20 mouse cellular contexts compared by ENCODE assay signal in the genomic region with DNA sequence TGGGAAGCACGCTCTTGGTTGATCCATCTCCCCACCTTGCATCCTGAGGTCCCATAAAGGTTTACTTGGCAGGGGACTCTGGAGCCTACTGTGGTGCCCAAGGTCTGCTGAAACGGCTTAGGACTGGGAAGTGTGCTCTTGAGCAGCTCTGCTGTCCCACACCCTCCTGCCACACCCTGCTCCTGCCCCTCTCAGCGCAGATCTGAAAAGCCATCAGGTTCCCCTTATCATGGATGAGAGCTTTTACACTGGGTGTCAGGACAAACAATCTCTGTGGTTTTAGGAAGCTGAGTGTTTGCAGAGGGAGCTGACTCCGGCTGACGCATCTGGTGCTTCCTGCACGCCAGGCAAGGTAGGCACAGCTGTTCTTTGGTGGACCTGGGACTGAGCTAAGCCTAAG. TPM values are rescaled to one million over a fixed set of nuclear protein-coding genes. Genes with fewer than 3 reads are reported as not detected.
A peak's percentile ranks its signal among the peaks of the same experiment; 100 is the strongest.
DNase-seq lines count a peak whose midpoint lies in the region; ATAC-seq and TF ChIP-seq lines count a peak whose summit lies in the region.
"Had no signal": no experiment of that assay in that cellular context is flagged by ENCODE, and none has a peak within 500 bp of the region (broad histone marks: within the 10 kb centered on the region; RNA-seq: fewer than 3 reads in every experiment).

No protein-coding gene starts in this region.

- H3K79me2 ChIP-seq in MEL (ENCODE audit: control insufficient read depth, insufficient read depth, low read length, poor library complexity): peaks cover 3% of the 10 kb centered on the region

- no peak overlapping the region; the same call in 1 of the 2 replicates for H3K4me2 ChIP-seq in liver, embryonic 11.5 days
- H3K4me2 ChIP-seq in liver, postnatal 0 days (ENCODE audit: low read depth, low read length): no peak overlapping the region
- H3K4me2 ChIP-seq in hindbrain, embryonic 14.5 days (replicated peaks): no peak overlapping the region
- H3K4me2 ChIP-seq: forebrain, embryonic 13.5 days; hindbrain, embryonic 15.5 days; midbrain, embryonic 11.5 days; neural tube, embryonic 15.5 days had no signal

- peak; percentile 70 for ATAC-seq in liver, embryonic 11.5 days (replicated peaks; ENCODE audit: low FRiP score)
- ATAC-seq in liver, postnatal 0 days: peak; percentile 58
- no peak for ATAC-seq in hindbrain, embryonic 14.5 days (ENCODE audit: low FRiP score)
- ATAC-seq: forebrain, embryonic 13.5 days had no signal

- no peaks in the 10 kb centered on the region for H3K27me3 ChIP-seq in MEL (ENCODE audit: control insufficient read depth in 1 of 2, insufficient read depth in 2 of 2, low read length in 2 of 2)
- no peaks in the 10 kb centered on the region for H3K27me3 ChIP-seq in liver, embryonic 11.5 days (replicated peaks; ENCODE audit: control insufficient read depth, insufficient read depth, low read length)
- H3K27me3 ChIP-seq in liver, postnatal 0 days (ENCODE audit: insufficient read depth, low read length): no peaks in the 10 kb centered on the region
- no peaks in the 10 kb centered on the region for H3K27me3 ChIP-seq in hindbrain, embryonic 14.5 days (ENCODE audit: control insufficient read depth, insufficient read depth, low read length)
- H3K27me3 ChIP-seq: CH12.LX; forebrain, embryonic 13.5 days; hindbrain, embryonic 15.5 days; neural tube, embryonic 15.5 days had no signal

- TF ChIP-seq CTCF in MEL (IDR thresholded peaks at IDR 0.05 in 2 of 3, conservative IDR thresholded peaks at IDR 0.05 in 1 of 3; ENCODE audit: control insufficient read depth in 1 of 3, insufficient read depth in 1 of 3, low read depth in 2 of 3, low read length in 3 of 3, poor library complexity in 1 of 3, severe bottlenecking in 1 of 3): no peak
- no peak for TF ChIP-seq CTCF in liver, postnatal 0 days (IDR thresholded peaks at IDR 0.05; ENCODE audit: low read depth)

- peaks cover 71% of the 10 kb centered on the region for H3K36me3 ChIP-seq in ES-E14 (ENCODE audit: control insufficient read depth, insufficient read depth, low read length, poor library complexity, severe bottlenecking)
- peaks cover 12 to 14% of the 10 kb centered on the region in 2 experiments for H3K36me3 ChIP-seq in MEL (ENCODE audit: control insufficient read depth in 1 of 2, insufficient read depth in 2 of 2, low read length in 2 of 2)
- peaks cover 77% of the 10 kb centered on the region for H3K36me3 ChIP-seq in liver, embryonic 11.5 days (ENCODE audit: control insufficient read depth, insufficient read depth, low read length)
- peaks cover 87% of the 10 kb centered on the region for H3K36me3 ChIP-seq in liver, postnatal 0 days (replicated peaks; ENCODE audit: insufficient read depth, low read length)
- peaks cover 98% of the 10 kb centered on the region for H3K36me3 ChIP-seq in hindbrain, embryonic 14.5 days (replicated peaks; ENCODE audit: control insufficient read depth, insufficient read depth)

- TF ChIP-seq POLR2A in MEL (IDR thresholded peaks at IDR 0.05; ENCODE audit: control insufficient read depth in 1 of 2, insufficient read depth in 1 of 2, low read depth in 1 of 2, low read length in 2 of 2, poor library complexity in 1 of 2): no peak

- TF ChIP-seq RAD21 in MEL (IDR thresholded peaks at IDR 0.05; ENCODE audit: low read depth, low read length): no peak

- no peak overlapping the region for H3K4me3 ChIP-seq in ES-E14 (ENCODE audit: insufficient read depth in 1 of 2, low read depth in 1 of 2, low read length in 2 of 2, poor library complexity in 1 of 2, severe bottlenecking in 1 of 2)
- H3K4me3 ChIP-seq in MEL (ENCODE audit: control insufficient read depth in 1 of 2, insufficient read depth in 1 of 2, low read depth in 2 of 2, low read length in 2 of 2): no peak overlapping the region
- H3K4me3 ChIP-seq in liver, embryonic 11.5 days (ENCODE audit: low read depth, low read length): no peak overlapping the region
- no peak overlapping the region for H3K4me3 ChIP-seq in liver, postnatal 0 days (ENCODE audit: low read depth, low read length)
- no peak overlapping the region for H3K4me3 ChIP-seq in hindbrain, embryonic 14.5 days (replicated peaks; ENCODE audit: low read length)
- H3K4me3 ChIP-seq: forebrain, embryonic 13.5 days; gastrocnemius, adult 2 months; heart, embryonic 10.5 days; hindbrain, embryonic 15.5 days; neural tube, embryonic 15.5 days had no signal

- DNase-seq in ES-E14 (ENCODE audit: low read depth, low spot score) (no peak), MEL (ENCODE audit: low read depth, low spot score) (peak; percentile 52)
- DNase-seq in liver, embryonic 11.5 days (ENCODE audit: low spot score): no peak
- DNase-seq in liver, postnatal 0 days: no peak
- DNase-seq in ovary, postnatal 14 days (ENCODE audit: low spot score): no peak
- no peak for DNase-seq in embryo, embryonic 11 days
- DNase-seq in hindbrain, embryonic 14.5 days (ENCODE audit: low spot score): no peak
- DNase-seq: B cell, adult 2 months; cerebellum, adult 11-12 months; cerebellum, postnatal 10 days; gastrocnemius, adult 2 months; heart, postnatal 4 days; kidney, postnatal 4 days had no signal

- H3K9ac ChIP-seq in ES-E14 (ENCODE audit: insufficient read depth, low read depth, low read length, poor library complexity, severe bottlenecking) (0 out of 2 replicates have a peak overlapping the region, but pooled peaks have one; percentile 7), MEL (ENCODE audit: control insufficient read depth, low read depth, low read length, poor library complexity, severe bottlenecking) (no peak overlapping the region)
- H3K9ac ChIP-seq in liver, embryonic 11.5 days (ENCODE audit: low read depth, low read length): no peak overlapping the region
- no peak overlapping the region for H3K9ac ChIP-seq in liver, postnatal 0 days (replicated peaks)
- H3K9ac ChIP-seq in hindbrain, embryonic 14.5 days: no peak overlapping the region
- H3K9ac ChIP-seq: forebrain, embryonic 13.5 days; hindbrain, embryonic 15.5 days; neural tube, embryonic 15.5 days had no signal

- no peak overlapping the region for H3K27ac ChIP-seq in ES-E14 (ENCODE audit: insufficient read depth, low read depth, low read length, poor library complexity, severe bottlenecking)
- H3K27ac ChIP-seq in MEL (ENCODE audit: control insufficient read depth, low read depth, low read length): peak overlapping the region; percentile 33; the same call in 1 of the 2 replicates
- H3K27ac ChIP-seq in liver, embryonic 11.5 days (ENCODE audit: low read depth, low read length): no peak overlapping the region
- no peak overlapping the region for H3K27ac ChIP-seq in liver, postnatal 0 days (ENCODE audit: low read depth)
- no peak overlapping the region for H3K27ac ChIP-seq in hindbrain, embryonic 14.5 days
- H3K27ac ChIP-seq: forebrain, embryonic 13.5 days; gastrocnemius, adult 2 months; heart, embryonic 10.5 days; hindbrain, embryonic 15.5 days; macrophage; neural tube, embryonic 15.5 days had no signal

- no peak for TF ChIP-seq EP300 in MEL (IDR thresholded peaks at IDR 0.05; ENCODE audit: low read depth in 1 of 2, low read length in 2 of 2)
- no peak for TF ChIP-seq EP300 in liver, postnatal 0 days (IDR thresholded peaks at IDR 0.05; ENCODE audit: low read depth)

- H3K9me3 ChIP-seq in ES-E14 (ENCODE audit: control insufficient read depth, insufficient read depth, low read depth, low read length) (no peaks in the 10 kb centered on the region), MEL (replicated peaks; ENCODE audit: insufficient read depth, low read length) (no peaks in the 10 kb centered on the region)
- no peaks in the 10 kb centered on the region for H3K9me3 ChIP-seq in liver, embryonic 11.5 days (ENCODE audit: control insufficient read depth, low read length)
- H3K9me3 ChIP-seq in liver, postnatal 0 days (ENCODE audit: low read length): no peaks in the 10 kb centered on the region
- H3K9me3 ChIP-seq in hindbrain, embryonic 14.5 days (ENCODE audit: control insufficient read depth, low read length): no peaks in the 10 kb centered on the region
- H3K9me3 ChIP-seq: forebrain, embryonic 13.5 days; heart, embryonic 10.5 days; hindbrain, embryonic 15.5 days; neural tube, embryonic 15.5 days had no signal

- H3K4me1 ChIP-seq in ES-E14 (ENCODE audit: control insufficient read depth in 2 of 2, insufficient read depth in 2 of 2, low read length in 2 of 2, poor library complexity in 1 of 2) (no peaks in the 10 kb centered on the region), MEL (ENCODE audit: control insufficient read depth in 1 of 2, insufficient read depth in 2 of 2, low read length in 2 of 2) (peaks cover 2 to 13% of the 10 kb centered on the region in 2 experiments; a peak in 3 of 4 replicates)
- peaks cover 14% of the 10 kb centered on the region for H3K4me1 ChIP-seq in liver, embryonic 11.5 days (replicated peaks; ENCODE audit: control insufficient read depth, insufficient read depth, low read length)
- peaks cover 2% of the 10 kb centered on the region for H3K4me1 ChIP-seq in liver, postnatal 0 days (ENCODE audit: insufficient read depth)
- peaks cover 9% of the 10 kb centered on the region; the same call in 1 of the 2 replicates for H3K4me1 ChIP-seq in hindbrain, embryonic 14.5 days (replicated peaks; ENCODE audit: control insufficient read depth, insufficient read depth, low read length)

- in situ Hi-C loops in ES-E14 (cut with MboI; ENCODE audit: low sequenced_read_pairs in 2 of 2, unreplicated experiment in 2 of 2): no loop called here

- WGBS in liver, embryonic 11.5 days: 69% methylated on average over 6 of the region's 6 CpGs
- WGBS in liver, postnatal 0 days (ENCODE audit: insufficient replicate concordance): 67% methylated on average over 6 of the region's 6 CpGs
- 96% methylated on average over 6 of the region's 6 CpGs for WGBS in hindbrain, embryonic 14.5 days

RNA-seq across cellular contexts. Expression of gene Txlna, which starts 7.0 kb away (rescaled TPM):
- total RNA-seq in ES-E14 (2012; rRNA removed) (61.5 and 72.9 TPM in 2 replicates), MEL (2012; rRNA removed) (68.0 and 69.5 TPM in 2 replicates)
- polyA plus RNA-seq in MEL (2012; ENCODE audit: insufficient read depth in 1 of 2, insufficient read length in 2 of 2, low read depth in 1 of 2, low replicate concordance in 2 of 2, missing spikeins in 1 of 2): 10 to 100 TPM in 1 of 2 experiments, not detected in 1; 68.9 TPM
- polyA plus RNA-seq in liver, embryonic 11.5 days (2014; fragmentation: Nextera tagmentation; extraction: Ambion mirVana): 70.6 and 76.7 TPM in 2 replicates
- 12.5 and 14.0 TPM in 2 replicates for polyA plus RNA-seq in liver, postnatal 0 days (2015; fragmentation: Nextera tagmentation; extraction: Ambion mirVana)
- 48.5 and 52.9 TPM in 2 replicates for polyA plus RNA-seq in hindbrain, embryonic 14.5 days (2014; fragmentation: Nextera tagmentation; extraction: Ambion mirVana)

RNA-seq across cellular contexts. Expression of gene Ccdc28b, which starts 10.1 kb away (rescaled TPM):
- total RNA-seq in ES-E14 (2012; rRNA removed) (9.1 and 11.1 TPM in 2 replicates), MEL (2012; rRNA removed) (18.3 and 21.4 TPM in 2 replicates)
- 10 to 100 TPM in 1 of 2 experiments, not detected in 1; 29.1 TPM for polyA plus RNA-seq in MEL (2012; ENCODE audit: insufficient read depth in 1 of 2, insufficient read length in 2 of 2, low read depth in 1 of 2, low replicate concordance in 2 of 2, missing spikeins in 1 of 2)
- 27.2 and 33.1 TPM in 2 replicates for polyA plus RNA-seq in liver, embryonic 11.5 days (2014; fragmentation: Nextera tagmentation; extraction: Ambion mirVana)
- 13.1 and 15.7 TPM in 2 replicates for polyA plus RNA-seq in liver, postnatal 0 days (2015; fragmentation: Nextera tagmentation; extraction: Ambion mirVana)
- 127 and 128 TPM in 2 replicates for polyA plus RNA-seq in hindbrain, embryonic 14.5 days (2014; fragmentation: Nextera tagmentation; extraction: Ambion mirVana)

RNA-seq across cellular contexts. Expression of gene Iqcc, which starts 15.0 kb away (rescaled TPM):
- total RNA-seq in ES-E14 (2012; rRNA removed): 7.9 and 8.7 TPM in 2 replicates
- total RNA-seq in MEL (2012; rRNA removed): 13.6 and 15.4 TPM in 2 replicates
- polyA plus RNA-seq in MEL (2012; ENCODE audit: insufficient read depth in 1 of 2, insufficient read length in 2 of 2, low read depth in 1 of 2, low replicate concordance in 2 of 2, missing spikeins in 1 of 2): 10 to 100 TPM in 1 of 2 experiments, not detected in 1; 18.5 TPM
- polyA plus RNA-seq in liver, embryonic 11.5 days (2014; fragmentation: Nextera tagmentation; extraction: Ambion mirVana): 23.6 and 25.3 TPM in 2 replicates
- 5.2 and 8.2 TPM in 2 replicates for polyA plus RNA-seq in liver, postnatal 0 days (2015; fragmentation: Nextera tagmentation; extraction: Ambion mirVana)
- polyA plus RNA-seq in hindbrain, embryonic 14.5 days (2014; fragmentation: Nextera tagmentation; extraction: Ambion mirVana): 28.5 and 31.3 TPM in 2 replicates

RNA-seq across cellular contexts. Expression of gene Dcdc2b, which starts 19.8 kb away (rescaled TPM):
- total RNA-seq in ES-E14 (2012; rRNA removed) (0.71 and 1.2 TPM in 2 replicates), MEL (2012; rRNA removed) (0.26 TPM in 1 of 2 replicates, not detected in the other)
- polyA plus RNA-seq in MEL (2012; ENCODE audit: insufficient read depth in 1 of 2, insufficient read length in 2 of 2, low read depth in 1 of 2, low replicate concordance in 2 of 2, missing spikeins in 1 of 2): 1 to 10 TPM in 1 of 2 experiments, not detected in 1; 1.3 TPM
- polyA plus RNA-seq in liver, embryonic 11.5 days (2014; fragmentation: Nextera tagmentation; extraction: Ambion mirVana): 0.57 and 1.5 TPM in 2 replicates
- polyA plus RNA-seq in liver, postnatal 0 days (2015; fragmentation: Nextera tagmentation; extraction: Ambion mirVana): 0.54 and 0.71 TPM in 2 replicates
- polyA plus RNA-seq in hindbrain, embryonic 14.5 days (2014; fragmentation: Nextera tagmentation; extraction: Ambion mirVana): 2.7 and 5.4 TPM in 2 replicates

RNA-seq across cellular contexts. Expression of gene Tmem234, which starts 33.4 kb away (rescaled TPM):
- total RNA-seq in ES-E14 (2012; rRNA removed): 172 and 193 TPM in 2 replicates
- 140 and 148 TPM in 2 replicates for total RNA-seq in MEL (2012; rRNA removed)
- 100 to 1,000 TPM in 1 of 2 experiments, not detected in 1; 220 TPM for polyA plus RNA-seq in MEL (2012; ENCODE audit: insufficient read depth in 1 of 2, insufficient read length in 2 of 2, low read depth in 1 of 2, low replicate concordance in 2 of 2, missing spikeins in 1 of 2)
- polyA plus RNA-seq in liver, embryonic 11.5 days (2014; fragmentation: Nextera tagmentation; extraction: Ambion mirVana): 207 and 228 TPM in 2 replicates
- 81.7 and 93.9 TPM in 2 replicates for polyA plus RNA-seq in liver, postnatal 0 days (2015; fragmentation: Nextera tagmentation; extraction: Ambion mirVana)
- polyA plus RNA-seq in hindbrain, embryonic 14.5 days (2014; fragmentation: Nextera tagmentation; extraction: Ambion mirVana): 166 and 188 TPM in 2 replicates
